Mouse (Mus musculus): ENCODE measurements around the gene Foxp1.

DNA sequence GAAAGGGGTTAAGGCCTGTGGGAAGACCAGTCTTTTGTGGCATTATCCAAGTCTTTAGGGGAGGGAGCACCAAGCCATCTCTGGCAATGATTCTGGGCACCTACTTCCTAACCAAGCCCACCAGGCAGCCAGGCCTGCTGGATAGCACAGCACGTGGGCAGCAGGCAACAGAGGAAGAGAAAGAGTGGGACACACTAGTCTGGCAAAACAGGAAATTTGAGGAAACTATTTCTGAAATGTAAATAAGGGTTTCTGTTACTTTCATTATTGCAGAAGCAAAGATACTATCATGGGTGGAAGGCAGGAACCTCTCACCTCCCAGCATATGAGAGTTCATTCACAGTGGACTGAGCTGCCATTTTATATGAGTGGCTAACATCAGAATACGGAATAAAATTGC, 121.3 kb downstream of the Foxp1 start:
- TF ChIP-seq CTCF (IDR thresholded peaks at IDR 0.05; ENCODE audit: low read depth): no peak
- no peak for TF ChIP-seq EP300 (IDR thresholded peaks at IDR 0.05; ENCODE audit: low read depth)
